Mouse (Mus musculus): ENCODE data around the gene Gm20822.
"Not testable (repeated sequence)": the region's sequence is repeated elsewhere in the genome, so short reads cannot be mapped to it uniquely, and the experiment has no call there.

Gene Gm20822

GRCm38 (mm10) chrY:15884671-15885070 lies at the start of gene Gm20822:
Gene Gm20822 (minus strand): TSS chrY:15884771.
- not testable (repeated sequence) for DNase-seq (ENCODE audit: low spot score)
